Mouse (Mus musculus) brain, adult 2 months (tissue): ENCODE data around the gene Ppp4r3a.
A peak's percentile ranks its signal among the peaks of the same experiment; 100 is the strongest.

Source experiments
- DNase-seq: peaks from one replicate; pipeline ENCODE4 v3.0.0; 2011; ENCODE audit warnings: low read depth, low spot score

The Ppp4r3a gene

GRCm38 (mm10) chr12:101013078-101013665 lies 70.3 kb downstream of the Ppp4r3a start:
- no peak for DNase-seq

GRCm38 (mm10) chr12:101012197-101013077 lies 71.1 kb downstream of the Ppp4r3a start:
- no peak for DNase-seq

- DNase-seq: no peak
Measured at GRCm38 (mm10) chr12:101011017-101011416, 72.5 kb downstream of the Ppp4r3a start.

GRCm38 (mm10) chr12:101010148-101010920 lies 73.2 kb downstream of the Ppp4r3a start:
- no peak for DNase-seq

GRCm38 (mm10) chr12:101009225-101009624 lies 74.3 kb downstream of the Ppp4r3a start:
- DNase-seq: no peak

- DNase-seq: no peak
Measured at GRCm38 (mm10) chr12:101008648-101009047, 74.9 kb downstream of the Ppp4r3a start.

GRCm38 (mm10) chr12:101007968-101008481 lies 75.5 kb downstream of the Ppp4r3a start:
- DNase-seq: peak; percentile 91

- DNase-seq: no peak
Measured at GRCm38 (mm10) chr12:101007427-101007826, 76.1 kb downstream of the Ppp4r3a start.

GRCm38 (mm10) chr12:101005665-101006420 lies 77.7 kb downstream of the Ppp4r3a start:
- no peak for DNase-seq

GRCm38 (mm10) chr12:101004982-101005381 lies 78.5 kb downstream of the Ppp4r3a start:
- DNase-seq: no peak

- no peak for DNase-seq
Measured at GRCm38 (mm10) chr12:101002801-101003513, 80.5 kb downstream of the Ppp4r3a start.

GRCm38 (mm10) chr12:100999061-100999954 lies 84.2 kb downstream of the Ppp4r3a start:
- no peak for DNase-seq

GRCm38 (mm10) chr12:100998564-100998962 lies 84.9 kb downstream of the Ppp4r3a start:
- no peak for DNase-seq

- no peak for DNase-seq
Measured at GRCm38 (mm10) chr12:100997830-100998563, 85.5 kb downstream of the Ppp4r3a start.

- DNase-seq: peak; percentile 83
Measured at GRCm38 (mm10) chr12:100996378-100996898, 87.1 kb downstream of the Ppp4r3a start.

GRCm38 (mm10) chr12:100995607-100996377 lies 87.7 kb downstream of the Ppp4r3a start:
- DNase-seq: no peak

- peak; percentile 61 for DNase-seq
Measured at GRCm38 (mm10) chr12:100994140-100995015, 89.1 kb downstream of the Ppp4r3a start.
